Mouse (Mus musculus) hindbrain, embryonic 14.5 days (tissue): ENCODE measurements around the gene Wipi1. TPM values are rescaled to one million over a fixed set of nuclear protein-coding genes. Genes with fewer than 3 reads are reported as not detected.

Source experiments
- ATAC-seq: fragments of 200-750 bp; cut with Nextera tagmentation; 2 replicates; pipeline ENCODE4 v1.8.0; 2017; ENCODE audit warnings: moderate number of reproducible peaks, mild to moderate bottlenecking, moderate TSS enrichment, moderate library complexity; ENCODE audit not compliant: low FRiP score
- DNase-seq: peaks from one replicate; pipeline ENCODE4 v3.0.0-alpha.2; 2015; ENCODE audit warnings: low spot score
- H3K27ac ChIP-seq: fragments of 300-500 bp; sonication (generic); 2 replicates; pipeline ENCODE4 v1.5.1; 2014; ENCODE audit warnings: mild to moderate bottlenecking, moderate library complexity
- H3K27me3 ChIP-seq: fragments of 300-500 bp; sonication (generic); 2 replicates; pipeline ENCODE4 v1.6.1; 2014; ENCODE audit warnings: mild to moderate bottlenecking, low read length, mixed read lengths; ENCODE audit not compliant: control insufficient read depth, insufficient read depth
- H3K36me3 ChIP-seq: fragments of 300-500 bp; sonication (generic); replicated peaks from 2 replicates; pipeline ENCODE4 v1.6.1; 2014; ENCODE audit not compliant: control insufficient read depth, insufficient read depth
- H3K4me1 ChIP-seq: fragments of 300-500 bp; sonication (generic); replicated peaks from 2 replicates; pipeline ENCODE4 v1.6.1; 2014; ENCODE audit warnings: antibody characterized with exemption, low read length, mixed read lengths; ENCODE audit not compliant: control insufficient read depth, insufficient read depth
- H3K4me2 ChIP-seq: fragments of 300-500 bp; sonication (generic); replicated peaks from 2 replicates; pipeline ENCODE4 v1.6.1; 2014; ENCODE audit warnings: mild to moderate bottlenecking, moderate library complexity
- H3K4me3 ChIP-seq: fragments of 300-500 bp; sonication (generic); replicated peaks from 2 replicates; pipeline ENCODE4 v1.5.1; 2014; ENCODE audit warnings: mild to moderate bottlenecking, low read length
- H3K9ac ChIP-seq: fragments of 300-500 bp; sonication (generic); 2 replicates; pipeline ENCODE4 v1.6.1; 2014
- H3K9me3 ChIP-seq: fragments of 300-500 bp; sonication (generic); 2 replicates; pipeline ENCODE4 v1.6.1; 2016; ENCODE audit warnings: low read length; ENCODE audit not compliant: control insufficient read depth
- WGBS: fragments of 180-500 bp; shearing (Covaris S2); extraction: QIAGEN DNeasy Blood & Tissue Kit; methylation state at CpG from one replicate; pipeline ENCODE4 v1.1.7; 2014; 5-methylcytosine and 5-hydroxymethylcytosine counted together
- polyA plus RNA-seq: library from polyadenylated mRNA; unstranded; fragments of >200 nt; fragmentation: Nextera tagmentation; extraction: Ambion mirVana; gene quantifications from 2 replicates; pipeline ENCODE4 v1.2.1, GENCODE M21; 2014

The Wipi1 gene
- polyA plus RNA-seq, 1 experiment from 2014 or later: 13.2 TPM

DNA sequence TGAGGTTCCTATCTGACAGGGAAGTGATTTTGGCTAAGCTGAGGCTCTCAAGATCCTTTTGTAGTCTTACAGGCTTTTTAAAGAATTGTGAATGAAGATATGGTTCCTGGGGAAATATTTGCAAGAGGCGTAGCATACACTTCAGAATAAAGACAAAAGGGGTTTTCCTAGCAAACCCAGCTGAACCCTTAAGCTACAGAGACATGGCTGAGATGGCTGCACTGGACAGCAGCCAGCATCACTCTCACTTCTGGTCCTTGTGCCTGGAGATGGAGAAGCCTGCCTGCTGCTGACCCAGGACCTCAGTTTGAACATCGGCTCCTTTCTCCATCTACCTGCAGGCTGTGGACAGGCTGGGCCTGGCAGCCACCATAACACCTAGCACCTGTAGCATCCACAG lies 37.2 kb downstream of the Wipi1 start:
- H3K4me2 ChIP-seq: no peak overlapping the region
- no peaks in the 10 kb centered on the region for H3K27me3 ChIP-seq
- H3K36me3 ChIP-seq: no peaks in the 10 kb centered on the region
- ATAC-seq (no peak), DNase-seq (no peak)
- no peaks in the 10 kb centered on the region for H3K9me3 ChIP-seq
- no peak overlapping the region for H3K9ac ChIP-seq
- no peaks in the 10 kb centered on the region for H3K4me1 ChIP-seq
- WGBS: 86% methylated on average over 2 of the region's 2 CpGs
- no peak overlapping the region for H3K4me3 ChIP-seq
- no peak overlapping the region for H3K27ac ChIP-seq

DNA sequence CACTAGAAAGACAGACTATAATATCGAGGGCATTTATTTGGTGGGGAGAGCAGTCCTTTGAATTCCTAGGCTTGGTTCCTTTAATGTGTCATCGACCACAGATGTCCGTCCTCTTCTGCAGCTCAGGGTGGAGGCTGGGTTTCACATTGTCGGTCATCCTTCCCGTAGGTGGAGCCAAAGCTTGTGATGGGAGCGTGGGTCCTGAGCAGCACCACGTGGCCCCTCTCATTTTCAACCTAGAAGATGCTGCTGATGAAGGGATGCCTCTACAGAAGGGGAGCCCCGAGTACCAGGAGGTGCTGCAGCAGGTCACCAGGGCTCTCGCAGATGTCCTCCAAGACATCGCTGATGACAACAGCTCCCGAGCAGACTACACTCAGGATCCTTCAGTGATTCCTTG lies 39.7 kb downstream of the Wipi1 start:
- H3K4me1 ChIP-seq: no peaks in the 10 kb centered on the region
- no peaks in the 10 kb centered on the region for H3K36me3 ChIP-seq
- H3K27ac ChIP-seq: no peak overlapping the region
- no peaks in the 10 kb centered on the region for H3K9me3 ChIP-seq
- H3K9ac ChIP-seq: no peak overlapping the region
- DNase-seq (no peak), ATAC-seq (no peak)
- WGBS: 88% methylated on average over 11 of the region's 11 CpGs
- H3K27me3 ChIP-seq: no peaks in the 10 kb centered on the region
- no peak overlapping the region for H3K4me3 ChIP-seq
- H3K4me2 ChIP-seq: no peak overlapping the region

DNA sequence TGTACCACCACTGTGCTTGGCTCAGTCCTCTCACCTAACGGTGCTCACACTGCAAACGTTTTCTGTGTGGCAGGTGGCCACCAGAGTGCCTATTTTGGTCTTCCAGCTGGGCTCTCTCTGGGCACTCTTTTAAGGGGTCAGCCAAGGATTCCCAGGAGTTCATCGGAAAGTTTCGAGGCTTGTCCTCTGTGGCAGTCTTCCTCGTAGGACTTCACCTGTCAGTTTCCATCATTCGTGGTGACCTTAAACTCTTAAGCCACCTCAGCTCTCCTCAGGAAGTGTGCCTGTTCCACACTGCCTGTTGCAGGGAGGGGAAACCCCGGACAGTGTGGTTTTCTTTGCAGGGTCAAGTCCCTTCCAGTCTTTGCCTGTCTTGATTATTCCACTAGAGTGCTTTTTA lies 42.0 kb downstream of the Wipi1 start:
- Histone ChIP-seq H3K9me3 (no peaks in the 10 kb centered on the region), H3K36me3 (no peaks in the 10 kb centered on the region), H3K9ac (no peak overlapping the region), H3K4me3 (no peak overlapping the region), H3K27me3 (no peaks in the 10 kb centered on the region), H3K27ac (no peak overlapping the region), H3K4me2 (no peak overlapping the region), H3K4me1 (no peaks in the 10 kb centered on the region)
- DNase-seq (no peak), ATAC-seq (no peak)
- WGBS: 77% methylated on average over 7 of the region's 7 CpGs

DNA sequence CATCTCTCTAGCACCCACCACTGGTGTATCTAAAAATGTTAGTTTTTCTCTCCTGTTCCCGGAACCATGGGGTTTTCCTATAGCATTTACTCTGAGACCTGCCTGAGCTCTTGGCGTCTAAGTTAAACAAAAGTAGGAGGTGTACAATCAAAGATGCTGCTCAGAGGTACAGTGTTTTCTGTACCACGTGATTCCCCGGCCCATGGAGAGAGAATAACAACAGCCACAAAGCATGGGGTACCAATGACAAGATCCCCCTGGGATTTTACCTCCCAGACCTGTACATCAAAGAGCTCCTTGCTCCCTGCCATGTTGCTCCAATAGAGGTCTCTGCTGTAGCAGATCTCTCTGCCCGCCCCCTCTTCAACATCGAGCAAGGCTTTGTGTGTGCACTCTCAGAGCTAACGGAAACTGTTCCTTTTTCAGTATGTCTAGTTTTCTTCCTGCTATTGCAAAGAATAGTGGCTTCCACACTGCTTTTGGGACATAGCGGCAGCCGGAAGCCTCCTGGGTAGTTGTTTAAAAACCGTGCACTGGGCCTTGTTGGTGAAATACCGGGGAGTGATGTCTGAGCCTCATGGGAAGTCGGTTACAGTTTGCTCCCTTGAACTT lies 42.7 kb downstream of the Wipi1 start:
- Histone ChIP-seq H3K9me3 (no peaks in the 10 kb centered on the region), H3K27ac (no peak overlapping the region), H3K4me2 (no peak overlapping the region), H3K4me3 (no peak overlapping the region), H3K27me3 (no peaks in the 10 kb centered on the region), H3K36me3 (no peaks in the 10 kb centered on the region), H3K9ac (no peak overlapping the region), H3K4me1 (no peaks in the 10 kb centered on the region)
- DNase-seq (no peak), ATAC-seq (no peak)
- WGBS: 65% methylated on average over 12 of the region's 12 CpGs

DNA sequence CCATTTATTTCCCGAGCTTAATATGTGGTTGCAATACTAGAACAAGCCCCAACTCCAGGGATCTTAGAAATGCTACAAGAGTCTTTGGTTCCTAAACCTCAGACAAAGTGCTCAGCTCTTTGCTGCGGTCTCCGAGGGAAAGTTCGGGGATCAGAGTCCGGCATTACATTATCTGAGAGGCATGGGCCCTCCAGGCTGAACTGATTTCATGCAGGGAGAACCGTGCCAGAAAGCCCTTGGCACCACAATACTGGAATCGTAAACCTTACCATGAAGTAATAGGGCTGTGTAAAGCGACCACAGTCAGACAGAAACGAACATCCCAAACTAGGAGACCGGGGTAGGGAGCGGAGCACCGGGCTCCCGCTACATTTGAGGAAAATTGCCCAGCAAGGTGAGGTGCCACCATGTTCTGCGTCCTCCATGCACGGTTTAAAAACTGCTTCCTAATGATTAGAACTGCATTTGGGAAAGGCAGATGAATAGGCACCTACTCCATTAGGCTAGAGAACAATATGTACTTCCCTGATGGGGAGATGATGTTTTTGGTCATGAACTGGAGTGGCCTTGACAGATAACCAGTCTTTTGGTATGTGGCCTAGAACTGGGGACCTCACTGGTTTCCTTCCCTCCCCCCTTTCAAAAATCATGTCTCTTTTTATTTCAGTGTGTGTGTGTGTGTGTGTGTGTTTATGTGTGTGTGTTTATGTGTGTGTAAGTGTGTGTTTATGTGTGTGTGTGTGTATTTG lies 47.1 kb downstream of the Wipi1 start:
- DNase-seq (no peak), ATAC-seq (no peak)
- Histone ChIP-seq H3K4me1 (no peaks in the 10 kb centered on the region), H3K4me3 (no peak overlapping the region), H3K9ac (no peak overlapping the region), H3K27me3 (no peaks in the 10 kb centered on the region), H3K4me2 (no peak overlapping the region), H3K27ac (no peak overlapping the region), H3K9me3 (no peaks in the 10 kb centered on the region), H3K36me3 (no peaks in the 10 kb centered on the region)
- WGBS: 88% methylated on average over 15 of the region's 15 CpGs

DNA sequence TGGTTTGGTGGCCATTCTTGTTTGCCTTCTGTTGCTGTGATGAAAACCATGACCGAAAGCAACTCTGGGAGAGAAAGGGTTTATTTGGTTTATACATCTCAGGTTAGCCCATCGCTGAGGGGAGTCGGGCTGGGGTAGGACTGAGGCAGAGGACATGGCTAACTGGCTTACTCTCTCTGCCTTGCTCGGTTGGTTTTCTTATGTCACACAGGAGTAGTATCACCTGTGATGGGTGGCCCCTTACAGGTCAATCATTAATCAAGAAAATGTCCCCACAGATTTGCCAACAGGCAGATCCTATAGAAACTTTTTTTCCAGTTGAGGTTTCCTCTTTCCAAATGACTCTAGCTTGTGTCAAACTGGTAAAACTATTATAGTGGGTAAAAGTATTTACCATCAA lies 48.1 kb downstream of the Wipi1 start:
- WGBS: 90% methylated on average over 4 of the region's 4 CpGs
- no peak for ATAC-seq
- H3K4me3 ChIP-seq: no peak overlapping the region
- DNase-seq: no peak
- H3K4me2 ChIP-seq: no peak overlapping the region
- H3K9me3 ChIP-seq: no peaks in the 10 kb centered on the region
- no peaks in the 10 kb centered on the region for H3K4me1 ChIP-seq
- H3K36me3 ChIP-seq: no peaks in the 10 kb centered on the region
- no peak overlapping the region for H3K9ac ChIP-seq
- no peak overlapping the region for H3K27ac ChIP-seq
- H3K27me3 ChIP-seq: no peaks in the 10 kb centered on the region

DNA sequence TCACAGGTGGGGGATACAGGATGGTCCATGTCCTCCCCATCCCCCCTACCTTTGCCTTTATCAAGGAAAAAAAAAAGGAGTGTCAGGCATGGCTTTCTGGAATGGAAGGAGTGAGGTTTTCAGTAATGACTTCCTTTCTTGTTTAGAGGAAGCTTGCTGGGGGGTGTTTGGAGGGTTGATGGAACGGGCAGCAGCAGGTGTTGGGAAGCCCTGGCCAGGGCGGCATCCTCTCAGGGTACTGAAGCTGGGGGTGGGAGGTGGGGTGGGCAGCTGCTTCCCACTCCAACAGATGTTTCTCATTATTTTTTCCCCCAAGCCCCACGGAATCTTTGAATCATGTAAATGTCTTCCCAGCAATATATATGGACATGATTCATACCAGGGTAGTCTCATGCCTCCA lies 50.3 kb downstream of the Wipi1 start:
- Histone ChIP-seq H3K27ac (no peak overlapping the region), H3K27me3 (no peaks in the 10 kb centered on the region), H3K4me3 (no peak overlapping the region), H3K9me3 (no peaks in the 10 kb centered on the region), H3K9ac (no peak overlapping the region), H3K36me3 (no peaks in the 10 kb centered on the region), H3K4me1 (no peaks in the 10 kb centered on the region), H3K4me2 (no peak overlapping the region)
- 77% methylated on average over 3 of the region's 3 CpGs for WGBS
- ATAC-seq (no peak), DNase-seq (no peak)

DNA sequence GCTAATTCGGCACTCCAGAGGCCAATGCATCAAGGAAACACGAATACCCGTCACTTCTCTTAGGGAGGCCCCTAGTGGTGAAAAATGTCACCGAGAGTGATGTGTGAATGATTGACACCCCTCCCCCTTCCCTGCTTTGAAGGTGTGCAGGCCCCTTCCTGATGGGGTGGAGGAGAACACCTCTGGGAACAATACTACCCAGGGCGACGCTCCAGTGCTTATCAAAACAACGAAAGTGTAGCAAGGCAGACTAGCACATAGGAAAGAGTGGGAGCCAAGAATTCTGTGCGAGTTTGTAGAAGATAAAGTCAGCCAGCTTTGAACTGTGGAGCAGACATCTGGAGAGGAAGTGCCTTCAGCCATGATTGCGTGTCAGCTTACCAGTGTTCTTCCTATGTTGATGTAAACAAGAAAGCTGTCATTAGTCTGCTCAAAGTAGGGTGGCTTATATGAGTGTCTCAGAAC lies 50.9 kb downstream of the Wipi1 start:
- Histone ChIP-seq H3K4me1 (no peaks in the 10 kb centered on the region), H3K4me3 (no peak overlapping the region), H3K27ac (no peak overlapping the region), H3K27me3 (no peaks in the 10 kb centered on the region), H3K9me3 (no peaks in the 10 kb centered on the region), H3K36me3 (no peaks in the 10 kb centered on the region), H3K9ac (no peak overlapping the region), H3K4me2 (no peak overlapping the region)
- 34% methylated on average over 9 of the region's 9 CpGs for WGBS
- ATAC-seq (no peak), DNase-seq (no peak)

DNA sequence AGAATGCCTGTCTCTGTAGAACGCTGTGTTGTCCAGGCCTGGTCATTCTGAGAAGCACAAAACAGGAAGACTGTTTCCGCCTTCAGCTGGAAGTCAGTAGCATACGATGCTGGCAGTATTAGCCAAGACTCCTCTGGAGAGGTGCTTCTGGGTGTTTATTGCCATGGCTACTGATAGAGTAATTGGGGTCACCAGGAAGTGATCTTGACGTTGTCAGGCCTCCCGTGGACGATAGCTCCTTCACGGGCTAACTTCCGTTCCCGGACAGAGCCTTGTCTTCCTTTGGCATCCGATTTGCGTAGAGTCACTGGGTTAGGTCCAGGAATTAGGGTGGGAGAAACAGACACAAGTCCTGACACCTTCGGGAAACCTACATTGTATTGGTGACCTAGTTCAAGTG lies 52.5 kb downstream of the Wipi1 start:
- Histone ChIP-seq H3K36me3 (no peaks in the 10 kb centered on the region), H3K4me1 (no peaks in the 10 kb centered on the region), H3K4me2 (no peak overlapping the region), H3K4me3 (no peak overlapping the region), H3K27ac (no peak overlapping the region), H3K9ac (no peak overlapping the region), H3K9me3 (no peaks in the 10 kb centered on the region), H3K27me3 (no peaks in the 10 kb centered on the region)
- no peak for DNase-seq
- no peak for ATAC-seq
- WGBS: 94% methylated on average over 12 of the region's 12 CpGs
